Mouse (Mus musculus) lung, adult 18-20 months (tissue): ENCODE measurements around the gene Usp36.

ENCODE experiments used
- DNase-seq, 2 experiments: peaks; one replicate each; pipeline ENCODE4 v3.0.0; 2022; ENCODE audit warnings: mixed read lengths in 2 of 2

Usp36 gene

GRCm38 (mm10) chr11:118220561-118221262 is 69.3 kb downstream of the Usp36 start:
- peak; percentile 50 to 62 for DNase-seq

- no peak for DNase-seq
Measured at GRCm38 (mm10) chr11:118219066-118219465, 71.0 kb downstream of the Usp36 start.

GRCm38 (mm10) chr11:118216468-118216867 is 73.6 kb downstream of the Usp36 start:
- DNase-seq = no peak

- DNase-seq = no peak
Measured at GRCm38 (mm10) chr11:118215928-118216458, 74.1 kb downstream of the Usp36 start.

- peak; percentile 62 to 72 for DNase-seq
Measured at GRCm38 (mm10) chr11:118212636-118213112, 77.4 kb downstream of the Usp36 start.

- peak; percentile 62 to 63 for DNase-seq
Measured at GRCm38 (mm10) chr11:118211749-118212635, 78.1 kb downstream of the Usp36 start.

- peak; percentile 57 to 71 for DNase-seq
Measured at GRCm38 (mm10) chr11:118210962-118211361, 79.1 kb downstream of the Usp36 start.

- DNase-seq = no peak
Measured at GRCm38 (mm10) chr11:118210116-118210515, 79.9 kb downstream of the Usp36 start.
